31 mouse cellular contexts compared by ENCODE assay signal in the genomic region with DNA sequence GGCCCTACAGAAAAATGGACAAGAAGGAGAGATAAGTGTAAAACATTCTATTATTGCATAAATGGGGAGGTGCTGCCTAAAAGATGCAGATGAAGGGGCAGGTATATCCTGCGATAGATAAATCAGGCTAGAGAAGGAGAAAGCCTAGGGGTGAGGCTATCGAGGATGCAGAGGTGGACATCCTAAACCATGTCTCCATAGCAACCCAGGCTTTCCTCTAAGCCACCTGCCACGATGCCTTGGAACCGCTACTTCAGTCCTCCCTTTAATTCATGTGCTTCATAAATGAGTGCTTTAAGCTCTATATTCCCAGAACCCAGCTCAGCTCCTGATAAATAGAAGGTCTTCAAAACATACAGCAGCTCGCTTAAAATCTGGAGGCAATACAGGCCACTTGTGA.
A peak's percentile ranks its signal among the peaks of the same experiment; 100 is the strongest.
DNase-seq lines count a peak whose midpoint lies in the region; ATAC-seq and TF ChIP-seq lines count a peak whose summit lies in the region.
"Had no signal": no experiment of that assay in that cellular context is flagged by ENCODE, and none has a peak within 500 bp of the region (broad histone marks: within the 10 kb centered on the region; RNA-seq: fewer than 3 reads in every experiment).

No protein-coding gene starts in this region.

- TF ChIP-seq CTCF in forebrain, postnatal 0 days (IDR thresholded peaks at IDR 0.05; ENCODE audit: low read depth), result no peak

- H3K27ac ChIP-seq in forebrain, postnatal 0 days (ENCODE audit: low read depth, low read length), result 0 out of 2 replicates have a peak overlapping the region, but pooled peaks have one; percentile 5
- H3K27ac ChIP-seq in forebrain, embryonic 11.5 days (ENCODE audit: low read depth, low read length), result no peak overlapping the region
- H3K27ac ChIP-seq in midbrain, embryonic 10.5 days (replicated peaks), result peak overlapping the region; percentile 74; the same call in 1 of the 2 replicates
- no peak overlapping the region for H3K27ac ChIP-seq in midbrain, embryonic 11.5 days (ENCODE audit: low read depth, low read length)
- no peak overlapping the region; the same call in 1 of the 2 replicates for H3K27ac ChIP-seq in midbrain, embryonic 13.5 days
- H3K27ac ChIP-seq: embryonic facial prominence, embryonic 10.5 days; embryonic facial prominence, embryonic 15.5 days; hindbrain, embryonic 12.5 days; kidney, embryonic 15.5 days; left cerebral cortex, adult 2 months; limb, embryonic 12.5 days; liver, embryonic 15.5 days; midbrain, embryonic 12.5 days; neural tube, embryonic 12.5 days; stomach, postnatal 0 days had no signal

- no peaks in the 10 kb centered on the region for H3K27me3 ChIP-seq in forebrain, postnatal 0 days (ENCODE audit: insufficient read depth, low read length)
- no peaks in the 10 kb centered on the region for H3K27me3 ChIP-seq in forebrain, embryonic 11.5 days (ENCODE audit: control insufficient read depth, insufficient read depth, low read length)
- no peaks in the 10 kb centered on the region for H3K27me3 ChIP-seq in midbrain, embryonic 10.5 days (ENCODE audit: low read depth, poor library complexity, severe bottlenecking)
- no peaks in the 10 kb centered on the region for H3K27me3 ChIP-seq in midbrain, embryonic 11.5 days (ENCODE audit: control insufficient read depth, insufficient read depth, low read length)
- no peaks in the 10 kb centered on the region for H3K27me3 ChIP-seq in midbrain, embryonic 13.5 days
- H3K27me3 ChIP-seq: embryonic facial prominence, embryonic 15.5 days; hindbrain, embryonic 12.5 days; kidney, embryonic 15.5 days; limb, embryonic 12.5 days; liver, embryonic 15.5 days; midbrain, embryonic 12.5 days; neural tube, embryonic 12.5 days had no signal

- no peak overlapping the region for H3K9ac ChIP-seq in forebrain, postnatal 0 days
- H3K9ac ChIP-seq in forebrain, embryonic 11.5 days (ENCODE audit: low read length), result no peak overlapping the region
- H3K9ac ChIP-seq in midbrain, embryonic 11.5 days (ENCODE audit: low read length), result no peak overlapping the region
- H3K9ac ChIP-seq in midbrain, embryonic 13.5 days (replicated peaks), result no peak overlapping the region
- H3K9ac ChIP-seq: embryonic facial prominence, embryonic 15.5 days; hindbrain, embryonic 12.5 days; kidney, embryonic 15.5 days; limb, embryonic 12.5 days; liver, embryonic 15.5 days; lung, embryonic 14.5 days; midbrain, embryonic 12.5 days; neural tube, embryonic 12.5 days had no signal

- no peaks in the 10 kb centered on the region for H3K36me3 ChIP-seq in forebrain, postnatal 0 days (ENCODE audit: insufficient read depth)
- H3K36me3 ChIP-seq in forebrain, embryonic 11.5 days (ENCODE audit: control insufficient read depth, insufficient read depth, low read length), result no peaks in the 10 kb centered on the region
- H3K36me3 ChIP-seq in midbrain, embryonic 10.5 days, result no peaks in the 10 kb centered on the region
- H3K36me3 ChIP-seq in midbrain, embryonic 11.5 days (ENCODE audit: control insufficient read depth, insufficient read depth, low read length), result no peaks in the 10 kb centered on the region
- H3K36me3 ChIP-seq in midbrain, embryonic 13.5 days, result no peaks in the 10 kb centered on the region
- H3K36me3 ChIP-seq: embryonic facial prominence, embryonic 10.5 days; embryonic facial prominence, embryonic 15.5 days; hindbrain, embryonic 12.5 days; kidney, embryonic 15.5 days; limb, embryonic 12.5 days; liver, embryonic 15.5 days; midbrain, embryonic 12.5 days; neural tube, embryonic 12.5 days had no signal

- 68% methylated on average over 5 of the region's 5 CpGs for WGBS in forebrain, postnatal 0 days
- 88% methylated on average over 5 of the region's 5 CpGs for WGBS in forebrain, embryonic 11.5 days
- WGBS in midbrain, embryonic 10.5 days, result 84% methylated on average over 5 of the region's 5 CpGs
- 76% methylated on average over 5 of the region's 5 CpGs for WGBS in midbrain, embryonic 11.5 days
- WGBS in midbrain, embryonic 13.5 days, result 73% methylated on average over 5 of the region's 5 CpGs

- no peaks in the 10 kb centered on the region for H3K9me3 ChIP-seq in forebrain, postnatal 0 days (ENCODE audit: low read length)
- H3K9me3 ChIP-seq in forebrain, embryonic 11.5 days (ENCODE audit: control insufficient read depth, low read length), result no peaks in the 10 kb centered on the region
- no peaks in the 10 kb centered on the region for H3K9me3 ChIP-seq in midbrain, embryonic 10.5 days (replicated peaks)
- no peaks in the 10 kb centered on the region for H3K9me3 ChIP-seq in midbrain, embryonic 11.5 days (ENCODE audit: control insufficient read depth, low read length)
- no peaks in the 10 kb centered on the region for H3K9me3 ChIP-seq in midbrain, embryonic 13.5 days
- H3K9me3 ChIP-seq: embryonic facial prominence, embryonic 10.5 days; embryonic facial prominence, embryonic 15.5 days; hindbrain, embryonic 12.5 days; kidney, embryonic 15.5 days; limb, embryonic 12.5 days; liver, embryonic 15.5 days; midbrain, embryonic 12.5 days; neural tube, embryonic 12.5 days had no signal

- no peak overlapping the region for H3K4me3 ChIP-seq in forebrain, postnatal 0 days (ENCODE audit: low read depth, low read length)
- H3K4me3 ChIP-seq in forebrain, embryonic 11.5 days (ENCODE audit: low read depth, low read length), result no peak overlapping the region
- H3K4me3 ChIP-seq in midbrain, embryonic 10.5 days, result no peak overlapping the region
- no peak overlapping the region for H3K4me3 ChIP-seq in midbrain, embryonic 11.5 days (ENCODE audit: low read depth, low read length)
- H3K4me3 ChIP-seq in midbrain, embryonic 13.5 days (replicated peaks), result no peak overlapping the region
- H3K4me3 ChIP-seq: embryonic facial prominence, embryonic 10.5 days; embryonic facial prominence, embryonic 15.5 days; hindbrain, embryonic 12.5 days; kidney, embryonic 15.5 days; left cerebral cortex, adult 2 months; limb, embryonic 12.5 days; liver, embryonic 15.5 days; midbrain, embryonic 12.5 days; myocyte; neural tube, embryonic 12.5 days had no signal

- no peaks in the 10 kb centered on the region for H3K4me1 ChIP-seq in forebrain, postnatal 0 days (ENCODE audit: insufficient read depth)
- H3K4me1 ChIP-seq in forebrain, embryonic 11.5 days (replicated peaks; ENCODE audit: control insufficient read depth, insufficient read depth, low read length), result peaks cover 3% of the 10 kb centered on the region; the same call in 1 of the 2 replicates
- H3K4me1 ChIP-seq in midbrain, embryonic 10.5 days, result peaks cover 33% of the 10 kb centered on the region
- H3K4me1 ChIP-seq in midbrain, embryonic 11.5 days (ENCODE audit: control insufficient read depth, insufficient read depth, low read length), result peaks cover 3% of the 10 kb centered on the region
- peaks cover 14% of the 10 kb centered on the region for H3K4me1 ChIP-seq in midbrain, embryonic 13.5 days (replicated peaks)

- H3K4me2 ChIP-seq in forebrain, postnatal 0 days (ENCODE audit: low read depth), result no peak overlapping the region
- no peak overlapping the region for H3K4me2 ChIP-seq in forebrain, embryonic 11.5 days (ENCODE audit: low read depth, low read length, severe bottlenecking)
- no peak overlapping the region for H3K4me2 ChIP-seq in midbrain, embryonic 11.5 days
- H3K4me2 ChIP-seq in midbrain, embryonic 13.5 days (replicated peaks), result no peak overlapping the region
- H3K4me2 ChIP-seq: embryonic facial prominence, embryonic 15.5 days; hindbrain, embryonic 12.5 days; kidney, embryonic 15.5 days; limb, embryonic 12.5 days; liver, embryonic 15.5 days; lung, embryonic 14.5 days; midbrain, embryonic 12.5 days; neural tube, embryonic 12.5 days had no signal

- DNase-seq in forebrain, postnatal 0 days, result no peak
- no peak for DNase-seq in forebrain, embryonic 11.5 days (ENCODE audit: low spot score)
- DNase-seq in midbrain, embryonic 10.5 days (ENCODE audit: low spot score), result no peak
- DNase-seq in midbrain, embryonic 11.5 days (ENCODE audit: low spot score, missing footprints), result no peak
- DNase-seq in ovary, postnatal 14 days (ENCODE audit: low spot score), result no peak
- no peak for DNase-seq in MN1 (ENCODE audit: low spot score)
- DNase-seq: adrenal gland, adult 2 months; adrenal gland, postnatal 36 days; cerebellum, adult 8-10 months; cerebellum, postnatal 25 days; gastrocnemius, postnatal 14 days; heart, postnatal 14 days; kidney, adult 18-20 months; kidney, postnatal 25 days; lung, embryonic 14.5 days; lung, postnatal 14 days; right cerebral cortex, postnatal 4 days had no signal

- ATAC-seq in forebrain, postnatal 0 days, result 0 out of 2 replicates have a peak, but pooled peaks have one; percentile 21
- no peak for ATAC-seq in forebrain, embryonic 11.5 days (replicated peaks; ENCODE audit: low FRiP score)
- no peak for ATAC-seq in midbrain, embryonic 11.5 days (ENCODE audit: low FRiP score)
- ATAC-seq in midbrain, embryonic 13.5 days, result 0 out of 2 replicates have a peak, but pooled peaks have one; percentile 35
- ATAC-seq: activated CD4-positive, CD25-positive, alpha-beta regulatory T cell, adult 4 months; CD4-positive, CD25-positive, alpha-beta regulatory T cell, adult 4 months had no signal

Comparison
In these comparisons a context has a peak if more than half of its experiments do, and no peak if none do; other contexts are left out.
1. ATAC-seq: peak in forebrain, postnatal 0 days (single experiment) and midbrain, embryonic 13.5 days (single experiment); none in forebrain, embryonic 11.5 days (single experiment) and midbrain, embryonic 11.5 days (single experiment).
2. H3K27ac ChIP-seq: peak in forebrain, postnatal 0 days (single experiment) and midbrain, embryonic 10.5 days (single experiment); none in forebrain, embryonic 11.5 days (single experiment), midbrain, embryonic 11.5 days (single experiment) and midbrain, embryonic 13.5 days (single experiment).